Mouse (Mus musculus): ENCODE data around the gene Hk3. TPM values are rescaled to one million over a fixed set of nuclear protein-coding genes. Genes with fewer than 3 reads are reported as not detected.

Gene Hk3
- polyA plus RNA-seq, 1 experiment from 2014 or later: 0.93 TPM

DNA sequence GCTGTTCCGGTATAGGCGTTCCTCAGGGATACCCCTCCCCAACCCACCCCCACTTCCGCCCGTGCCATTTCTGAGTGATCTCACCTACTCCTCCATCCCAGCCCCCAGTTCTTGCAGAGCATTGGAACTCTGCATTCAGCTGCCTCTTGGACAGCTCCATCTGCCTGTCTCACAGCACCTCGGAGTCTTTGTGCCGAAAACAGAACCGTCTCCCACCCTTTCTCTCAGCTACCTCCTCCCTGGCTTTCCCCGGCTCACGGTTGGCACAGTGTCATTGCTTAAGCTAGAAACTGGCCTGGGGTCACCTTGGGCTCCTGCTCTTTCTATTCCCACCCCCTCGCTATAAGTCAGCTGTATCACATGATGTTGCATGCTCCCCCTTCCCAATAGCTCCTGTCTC, 20.8 kb downstream of the Hk3 start:
- H3K36me3 ChIP-seq: no peaks in the 10 kb centered on the region
- H3K4me3 ChIP-seq: no peak overlapping the region
- 87% methylated on average over 10 of the region's 10 CpGs for WGBS
- H3K9me3 ChIP-seq: no peaks in the 10 kb centered on the region
- H3K27me3 ChIP-seq: no peaks in the 10 kb centered on the region
- ATAC-seq (ENCODE audit: insufficient number of reproducible peaks, insufficient read depth, low FRiP score, low TSS enrichment): no peak
- H3K4me1 ChIP-seq: no peaks in the 10 kb centered on the region
- H3K4me2 ChIP-seq (replicated peaks): no peak overlapping the region
- no peak overlapping the region for H3K27ac ChIP-seq
- H3K9ac ChIP-seq: no peak overlapping the region

DNA sequence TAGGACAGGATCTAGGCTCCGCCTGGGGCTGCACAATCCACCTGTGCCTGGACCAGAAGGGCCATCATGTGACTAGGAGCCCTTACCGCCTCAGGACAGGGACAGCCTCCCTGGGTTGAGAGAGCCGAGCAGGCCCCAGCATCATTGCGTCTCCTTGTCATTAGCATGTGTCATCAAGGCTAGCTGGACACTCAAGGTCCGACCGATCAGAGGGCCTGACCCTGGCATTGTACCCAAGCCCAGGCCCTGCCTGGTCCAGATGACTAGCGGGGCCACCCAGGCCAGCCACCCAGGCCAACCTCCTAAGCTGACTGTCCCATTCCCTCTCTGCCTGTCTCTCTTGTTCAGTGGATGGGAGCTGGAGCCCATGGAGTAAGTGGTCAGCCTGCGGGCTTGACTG, 23.6 kb downstream of the Hk3 start:
- Histone ChIP-seq H3K4me1 (peaks cover 11% of the 10 kb centered on the region), H3K4me2 (replicated peaks) (no peak overlapping the region), H3K9me3 (no peaks in the 10 kb centered on the region), H3K36me3 (no peaks in the 10 kb centered on the region), H3K4me3 (no peak overlapping the region), H3K27me3 (no peaks in the 10 kb centered on the region), H3K9ac (no peak overlapping the region), H3K27ac (no peak overlapping the region)
- 80% methylated on average over 8 of the region's 8 CpGs for WGBS
- no peak; the same call in 1 of the 2 replicates for ATAC-seq (ENCODE audit: insufficient number of reproducible peaks, insufficient read depth, low FRiP score, low TSS enrichment)

DNA sequence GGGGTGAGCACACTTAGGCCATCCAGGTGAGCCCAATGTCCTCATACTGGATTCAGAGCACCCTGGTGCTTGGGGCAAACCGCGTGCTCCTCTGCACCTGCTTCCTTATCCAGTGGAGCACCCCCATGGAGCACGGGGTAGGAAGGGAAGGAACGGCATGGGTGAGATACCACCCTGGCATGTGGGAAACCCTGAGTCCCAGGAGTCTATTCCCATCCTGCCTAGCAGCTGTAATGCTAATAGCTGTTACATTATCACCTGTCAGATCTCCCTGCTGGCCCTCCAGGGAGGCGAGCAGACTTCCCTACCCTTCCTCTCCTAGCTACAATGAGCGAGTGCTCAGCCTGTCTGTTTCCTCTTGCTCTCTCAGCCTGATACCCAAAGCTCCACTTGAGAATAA, 26.0 kb downstream of the Hk3 start:
- H3K36me3 ChIP-seq: no peaks in the 10 kb centered on the region
- H3K4me1 ChIP-seq: peaks cover 11% of the 10 kb centered on the region
- no peak overlapping the region for H3K27ac ChIP-seq
- H3K9ac ChIP-seq: no peak overlapping the region
- no peaks in the 10 kb centered on the region for H3K9me3 ChIP-seq
- no peaks in the 10 kb centered on the region for H3K27me3 ChIP-seq
- no peak for ATAC-seq (ENCODE audit: insufficient number of reproducible peaks, insufficient read depth, low FRiP score, low TSS enrichment)
- no peak overlapping the region for H3K4me3 ChIP-seq
- H3K4me2 ChIP-seq (replicated peaks): no peak overlapping the region
- 58% methylated on average over 6 of the region's 6 CpGs for WGBS

DNA sequence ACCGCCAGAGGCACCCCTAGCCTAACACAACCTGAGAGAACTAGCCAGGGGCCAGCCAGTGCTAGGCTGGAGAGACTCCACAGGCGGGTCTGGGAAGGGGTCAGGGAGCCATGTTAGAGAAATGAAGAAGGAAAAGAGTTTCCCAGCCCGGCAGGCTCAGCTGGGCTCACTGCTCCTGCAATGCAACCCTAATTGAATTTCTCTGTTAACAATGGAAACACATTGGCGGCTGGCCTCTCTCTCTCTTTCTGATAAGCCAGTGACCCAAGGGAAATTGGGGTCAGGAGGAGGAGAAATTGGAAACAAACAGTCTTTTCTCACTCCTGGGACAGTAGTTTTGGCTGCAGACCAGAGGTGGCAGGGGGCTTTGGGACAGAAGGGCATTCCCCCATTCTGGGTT, 26.6 kb downstream of the Hk3 start:
- Histone ChIP-seq H3K27me3 (no peaks in the 10 kb centered on the region), H3K4me1 (peaks cover 11% of the 10 kb centered on the region), H3K4me2 (replicated peaks) (no peak overlapping the region), H3K4me3 (no peak overlapping the region), H3K9me3 (no peaks in the 10 kb centered on the region), H3K9ac (no peak overlapping the region), H3K27ac (no peak overlapping the region), H3K36me3 (no peaks in the 10 kb centered on the region)
- ATAC-seq (ENCODE audit: insufficient number of reproducible peaks, insufficient read depth, low FRiP score, low TSS enrichment): no peak
- 5% methylated on average over 4 of the region's 4 CpGs for WGBS

DNA sequence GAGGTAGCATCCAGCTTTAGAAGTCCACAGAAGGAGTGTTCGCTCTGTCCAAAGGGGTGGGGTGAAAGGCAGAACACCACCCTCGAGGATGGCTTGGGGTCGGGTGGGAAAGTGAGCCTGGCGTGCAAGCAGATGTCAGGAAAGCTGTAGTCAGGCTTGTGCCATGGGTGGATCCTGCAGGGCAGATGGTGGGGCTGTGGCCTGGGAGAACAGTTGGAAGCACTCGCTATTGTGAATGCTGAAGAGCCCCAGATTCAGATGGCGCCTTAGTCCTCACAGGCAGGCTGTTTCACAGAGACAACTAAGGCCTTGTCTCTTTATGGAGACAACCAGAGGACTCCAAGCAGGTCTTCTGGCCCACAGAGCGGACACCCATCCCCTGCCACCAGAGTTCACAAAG, 29.0 kb downstream of the Hk3 start:
- H3K36me3 ChIP-seq: no peaks in the 10 kb centered on the region
- H3K4me2 ChIP-seq (replicated peaks): no peak overlapping the region
- no peak for ATAC-seq (ENCODE audit: insufficient number of reproducible peaks, insufficient read depth, low FRiP score, low TSS enrichment)
- peaks cover 18% of the 10 kb centered on the region for H3K4me1 ChIP-seq
- no peak overlapping the region for H3K4me3 ChIP-seq
- H3K9ac ChIP-seq: no peak overlapping the region
- H3K9me3 ChIP-seq: no peaks in the 10 kb centered on the region
- no peaks in the 10 kb centered on the region for H3K27me3 ChIP-seq
- H3K27ac ChIP-seq: no peak overlapping the region
- WGBS: 81% methylated on average over 7 of the region's 7 CpGs

DNA sequence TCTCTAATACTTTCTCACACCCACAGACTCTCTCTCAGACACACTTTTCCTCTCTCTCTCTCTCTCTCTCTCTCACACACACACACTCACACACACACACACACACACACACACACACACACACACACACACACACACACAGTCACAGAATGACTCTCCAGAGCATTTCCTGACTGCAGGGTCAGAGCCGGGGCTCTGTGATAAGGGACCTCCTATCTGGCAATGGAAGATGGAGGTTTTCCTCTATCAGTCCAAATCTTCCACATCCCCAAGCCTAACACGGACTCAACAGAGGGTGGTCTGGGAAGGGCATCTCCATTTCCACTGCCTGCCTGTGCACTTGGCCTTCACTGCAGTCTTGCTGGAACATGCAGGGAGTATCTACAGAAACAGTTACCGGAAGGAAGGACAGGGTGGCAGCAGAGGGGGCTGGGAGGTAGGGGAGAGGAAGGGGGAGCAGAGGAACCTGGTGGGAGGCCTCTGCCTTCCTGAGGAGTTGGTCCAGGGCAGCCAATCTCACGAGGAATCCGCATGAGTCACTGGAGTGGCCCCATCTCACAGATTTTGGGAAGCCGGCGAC, 32.9 kb downstream of the Hk3 start:
- WGBS: 47% methylated on average over 7 of the region's 7 CpGs
- Histone ChIP-seq H3K4me2 (replicated peaks) (no peak overlapping the region), H3K4me3 (no peak overlapping the region), H3K36me3 (no peaks in the 10 kb centered on the region), H3K4me1 (peaks cover 7% of the 10 kb centered on the region; the same call in 1 of the 2 replicates), H3K27me3 (no peaks in the 10 kb centered on the region), H3K9ac (no peak overlapping the region), H3K27ac (no peak overlapping the region), H3K9me3 (no peaks in the 10 kb centered on the region)
- ATAC-seq (ENCODE audit: insufficient number of reproducible peaks, insufficient read depth, low FRiP score, low TSS enrichment): no peak

DNA sequence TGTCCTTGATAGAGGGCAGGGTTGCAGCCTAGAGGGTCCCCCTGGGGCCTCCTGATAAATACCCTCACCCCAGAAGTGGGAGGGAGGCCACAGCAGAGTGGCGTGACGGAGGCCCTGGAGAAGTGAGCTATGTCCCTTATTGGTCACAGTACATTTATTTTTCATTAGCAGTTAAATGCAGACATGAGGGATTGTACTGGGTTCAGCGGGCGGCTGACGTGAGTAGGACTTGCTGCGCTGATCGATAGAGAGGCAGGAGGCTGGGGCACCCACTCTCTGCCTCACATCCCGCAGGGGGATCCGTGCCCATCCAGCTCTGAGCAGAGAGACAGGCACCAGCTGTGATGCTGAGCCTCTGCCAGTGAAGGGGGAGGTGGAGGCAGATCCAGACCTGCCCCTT, 33.8 kb downstream of the Hk3 start:
- Histone ChIP-seq H3K4me2 (replicated peaks) (no peak overlapping the region), H3K36me3 (no peaks in the 10 kb centered on the region), H3K27ac (no peak overlapping the region), H3K27me3 (no peaks in the 10 kb centered on the region), H3K4me1 (peaks cover 7% of the 10 kb centered on the region; the same call in 1 of the 2 replicates), H3K9me3 (no peaks in the 10 kb centered on the region), H3K9ac (no peak overlapping the region), H3K4me3 (no peak overlapping the region)
- ATAC-seq (ENCODE audit: insufficient number of reproducible peaks, insufficient read depth, low FRiP score, low TSS enrichment): no peak
- 72% methylated on average over 9 of the region's 9 CpGs for WGBS

DNA sequence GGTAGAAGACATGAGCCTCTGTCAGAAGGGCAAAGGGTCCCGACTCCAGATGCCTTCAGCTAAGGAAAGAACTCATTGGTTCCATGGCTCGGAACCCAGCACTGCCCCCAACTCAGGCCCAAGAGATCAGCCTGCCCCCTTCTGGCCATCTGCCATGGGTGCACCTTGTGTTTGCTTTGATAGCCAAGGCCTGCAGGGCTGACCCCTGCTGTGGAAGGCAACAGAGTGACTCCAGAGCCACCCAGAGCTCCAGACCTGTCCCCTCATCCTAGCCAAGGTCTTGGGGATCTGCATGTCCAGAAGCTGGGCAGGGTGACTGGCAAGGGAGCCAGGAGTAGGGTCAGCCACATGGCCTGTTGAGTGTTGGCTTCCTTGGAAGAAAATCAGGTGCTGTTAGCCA, 37.6 kb downstream of the Hk3 start:
- 56% methylated on average over 2 of the region's 2 CpGs for WGBS
- Histone ChIP-seq H3K4me1 (peaks cover 7% of the 10 kb centered on the region; the same call in 1 of the 2 replicates), H3K4me2 (replicated peaks) (no peak overlapping the region), H3K4me3 (no peak overlapping the region), H3K9me3 (no peaks in the 10 kb centered on the region), H3K36me3 (no peaks in the 10 kb centered on the region), H3K27ac (no peak overlapping the region), H3K9ac (no peak overlapping the region), H3K27me3 (no peaks in the 10 kb centered on the region)
- no peak for ATAC-seq (ENCODE audit: insufficient number of reproducible peaks, insufficient read depth, low FRiP score, low TSS enrichment)

DNA sequence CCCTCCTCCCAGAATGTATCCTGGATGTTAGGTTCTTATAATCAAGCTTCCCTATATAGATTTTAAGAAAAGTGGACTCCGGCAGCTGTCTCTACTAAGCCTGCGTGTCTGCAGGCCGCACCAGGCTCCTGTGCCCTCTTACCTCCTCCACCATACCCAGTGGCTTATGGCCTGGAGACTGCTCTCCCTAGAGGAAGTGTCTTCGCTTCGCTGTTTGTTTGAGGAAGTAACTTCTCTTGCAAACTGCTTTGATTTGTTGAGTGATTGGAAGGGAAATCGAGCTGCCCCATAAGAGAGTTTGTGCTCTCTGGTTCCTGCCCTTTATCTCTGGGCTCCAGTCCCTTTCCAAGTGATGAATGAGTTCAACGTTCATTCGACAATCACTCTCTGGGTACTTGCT, 38.2 kb downstream of the Hk3 start:
- H3K27ac ChIP-seq: no peak overlapping the region
- no peak for ATAC-seq (ENCODE audit: insufficient number of reproducible peaks, insufficient read depth, low FRiP score, low TSS enrichment)
- no peaks in the 10 kb centered on the region for H3K9me3 ChIP-seq
- H3K4me1 ChIP-seq: peaks cover 4% of the 10 kb centered on the region; the same call in 1 of the 2 replicates
- 83% methylated on average over 8 of the region's 8 CpGs for WGBS
- no peak overlapping the region for H3K9ac ChIP-seq
- no peak overlapping the region for H3K4me3 ChIP-seq
- H3K27me3 ChIP-seq: no peaks in the 10 kb centered on the region
- H3K4me2 ChIP-seq (replicated peaks): no peak overlapping the region
- H3K36me3 ChIP-seq: no peaks in the 10 kb centered on the region

DNA sequence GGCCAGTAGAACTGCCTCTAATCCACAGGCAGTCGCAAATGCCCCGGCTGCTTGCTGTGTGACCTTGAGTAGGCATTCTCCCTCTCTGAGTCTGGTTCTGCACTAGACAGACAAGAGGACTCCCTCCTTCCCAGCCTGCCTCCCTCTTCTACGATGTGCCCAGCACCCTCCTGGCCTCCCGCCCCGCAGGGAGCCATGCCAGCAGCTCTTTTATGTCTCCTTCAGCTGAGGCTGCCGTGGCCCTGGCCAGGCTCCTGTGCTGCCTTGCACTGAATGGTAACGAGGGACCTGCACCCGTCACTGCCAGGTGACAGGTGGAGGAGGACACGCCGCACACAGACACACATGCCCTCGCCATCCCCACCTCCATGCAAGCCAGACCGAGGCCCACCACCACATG, 40.2 kb downstream of the Hk3 start:
- WGBS: 69% methylated on average over 12 of the region's 12 CpGs
- Histone ChIP-seq H3K4me3 (no peak overlapping the region), H3K27me3 (no peaks in the 10 kb centered on the region), H3K9ac (no peak overlapping the region), H3K9me3 (no peaks in the 10 kb centered on the region), H3K36me3 (no peaks in the 10 kb centered on the region), H3K27ac (no peak overlapping the region), H3K4me1 (no peaks in the 10 kb centered on the region), H3K4me2 (replicated peaks) (no peak overlapping the region)
- ATAC-seq (ENCODE audit: insufficient number of reproducible peaks, insufficient read depth, low FRiP score, low TSS enrichment): no peak

DNA sequence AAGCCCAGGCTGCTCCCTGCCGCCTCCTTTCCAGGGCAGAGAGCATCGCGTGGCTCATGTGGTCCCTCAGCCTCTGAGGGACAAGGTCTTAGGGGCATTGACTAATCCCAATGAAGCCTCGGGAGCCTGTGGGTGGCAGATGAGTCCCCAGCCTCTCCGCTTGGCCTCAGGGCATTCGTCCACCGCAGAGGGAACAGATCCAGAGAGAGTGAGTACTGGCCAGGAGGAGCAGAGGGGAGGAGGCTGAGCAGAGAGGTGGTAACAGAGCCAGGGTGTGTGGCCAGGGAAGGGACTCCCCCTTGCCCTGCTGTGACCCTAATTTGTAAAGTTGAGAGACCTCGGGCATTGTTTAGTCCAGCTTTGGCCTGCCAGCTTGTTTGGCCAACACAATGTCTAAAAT, 42.4 kb downstream of the Hk3 start:
- Histone ChIP-seq H3K9ac (no peak overlapping the region), H3K36me3 (no peaks in the 10 kb centered on the region), H3K9me3 (no peaks in the 10 kb centered on the region), H3K4me1 (no peaks in the 10 kb centered on the region), H3K4me3 (no peak overlapping the region), H3K27ac (no peak overlapping the region), H3K27me3 (no peaks in the 10 kb centered on the region), H3K4me2 (replicated peaks) (no peak overlapping the region)
- 23% methylated on average over 8 of the region's 8 CpGs for WGBS
- ATAC-seq (ENCODE audit: insufficient number of reproducible peaks, insufficient read depth, low FRiP score, low TSS enrichment): no peak

DNA sequence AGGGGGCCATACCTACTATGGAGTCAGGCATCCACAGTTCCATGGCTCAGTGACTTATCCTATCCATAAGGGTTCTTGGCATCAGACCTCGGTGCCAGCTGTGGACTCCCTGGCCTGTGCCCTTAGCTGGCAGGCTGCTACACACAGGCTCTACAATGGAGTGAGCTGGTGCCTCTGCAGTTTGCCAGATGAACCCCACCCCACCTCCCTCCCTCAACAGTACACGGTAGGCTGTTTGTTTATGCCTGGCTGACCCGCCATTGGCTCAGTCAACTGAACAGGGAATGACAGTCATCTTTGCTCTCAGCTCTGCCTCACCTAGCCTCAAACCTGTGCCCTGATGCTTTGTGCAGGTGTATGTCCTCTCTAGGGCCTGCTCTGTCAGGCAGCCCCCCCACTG, 45.6 kb downstream of the Hk3 start:
- Histone ChIP-seq H3K4me3 (no peak overlapping the region), H3K9ac (no peak overlapping the region), H3K4me1 (no peaks in the 10 kb centered on the region), H3K4me2 (replicated peaks) (no peak overlapping the region), H3K27me3 (no peaks in the 10 kb centered on the region), H3K36me3 (no peaks in the 10 kb centered on the region), H3K27ac (no peak overlapping the region), H3K9me3 (no peaks in the 10 kb centered on the region)
- ATAC-seq (ENCODE audit: insufficient number of reproducible peaks, insufficient read depth, low FRiP score, low TSS enrichment): no peak
- 48% methylated on average over 3 of the region's 3 CpGs for WGBS

All from embryonic facial prominence, embryonic 12.5 days (tissue).